Mouse (Mus musculus) kidney, postnatal 0 days (tissue): ENCODE measurements around the gene Klhdc4. TPM values are rescaled to one million over a fixed set of nuclear protein-coding genes. Genes with fewer than 3 reads are reported as not detected.

ENCODE experiments used
- ATAC-seq: fragments of 200-750 bp; cut with Nextera tagmentation; replicated peaks from 2 replicates; pipeline ENCODE4 v1.8.0; 2017; ENCODE audit warnings: low read depth, moderate number of reproducible peaks, moderate TSS enrichment, moderate library complexity; ENCODE audit not compliant: low FRiP score
- DNase-seq: peaks from one replicate; pipeline ENCODE4 v3.0.0-alpha.2; 2016; ENCODE audit warnings: low spot score
- H3K27ac ChIP-seq: fragments of 300-500 bp; sonication (generic); 2 replicates; pipeline ENCODE4 v1.5.1; 2014; ENCODE audit warnings: mild to moderate bottlenecking
- H3K27me3 ChIP-seq: fragments of 300-500 bp; sonication (generic); 2 replicates; pipeline ENCODE4 v1.6.1; 2014; ENCODE audit warnings: low read length, mixed read lengths; ENCODE audit not compliant: insufficient read depth
- H3K36me3 ChIP-seq: fragments of 300-500 bp; sonication (generic); 2 replicates; pipeline ENCODE4 v1.6.1; 2014; ENCODE audit warnings: low read length, mixed read lengths; ENCODE audit not compliant: insufficient read depth
- H3K4me1 ChIP-seq: fragments of 300-500 bp; sonication (generic); replicated peaks from 2 replicates; pipeline ENCODE4 v1.6.1; 2014; ENCODE audit warnings: antibody characterized with exemption, low read length, mixed read lengths; ENCODE audit not compliant: insufficient read depth
- H3K4me2 ChIP-seq: fragments of 300-500 bp; sonication (generic); 2 replicates; pipeline ENCODE4 v1.6.1; 2014; ENCODE audit warnings: mild to moderate bottlenecking, low read length, moderate library complexity, mixed read lengths
- H3K4me3 ChIP-seq: fragments of 300-500 bp; sonication (generic); replicated peaks from 2 replicates; pipeline ENCODE4 v1.5.1; 2014; ENCODE audit warnings: low read depth, low read length
- H3K9ac ChIP-seq: fragments of 300-500 bp; sonication (generic); 2 replicates; pipeline ENCODE4 v1.6.1; 2014; ENCODE audit warnings: low read depth, low read length
- H3K9me3 ChIP-seq: fragments of 300-500 bp; sonication (generic); replicated peaks from 2 replicates; pipeline ENCODE4 v1.6.1; 2016; ENCODE audit warnings: low read length, inconsistent platforms, mixed read lengths
- CTCF ChIP-seq: IDR thresholded peaks from 2 replicates; pipeline ENCODE4 v1.5.1; 2016; ENCODE audit warnings: antibody characterized with exemption, low read depth, mild to moderate bottlenecking, moderate library complexity
- WGBS: fragments of 180-500 bp; shearing (Covaris S2); extraction: QIAGEN DNeasy Blood & Tissue Kit; methylation state at CpG from one replicate; pipeline ENCODE4 v1.1.7; 2014; 5-methylcytosine and 5-hydroxymethylcytosine counted together
- polyA plus RNA-seq: library from polyadenylated mRNA; unstranded; fragments of >200 nt; fragmentation: Nextera tagmentation; extraction: Ambion mirVana; gene quantifications from 2 replicates; pipeline ENCODE4 v1.2.1, GENCODE M21; 2015

The Klhdc4 gene
- polyA plus RNA-seq, 1 experiment from 2014 or later = 21.2 TPM

DNA sequence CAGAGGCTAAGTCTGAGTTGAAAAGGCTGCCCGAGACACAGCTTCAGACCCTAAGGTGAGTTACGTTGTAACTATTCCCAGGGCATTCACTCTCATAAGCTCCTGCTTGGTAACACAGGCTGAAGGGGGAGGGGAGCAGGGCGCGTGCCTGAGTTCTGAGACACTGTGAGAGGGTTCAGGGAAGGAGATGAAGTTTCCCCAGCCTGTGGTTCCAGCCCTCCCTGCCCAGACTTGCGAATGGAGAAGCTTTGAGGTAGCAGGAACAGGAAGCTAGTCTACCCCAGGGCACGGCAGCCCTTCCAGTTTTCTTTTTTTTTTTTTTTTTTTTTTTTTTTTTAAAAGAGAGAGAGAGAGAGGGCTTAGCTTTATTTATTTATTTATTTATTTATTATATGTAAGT is 31.9 kb upstream of the Klhdc4 start:
- no peak for ATAC-seq
- Histone ChIP-seq H3K4me3 (no peak overlapping the region), H3K36me3 (no peaks in the 10 kb centered on the region), H3K4me2 (no peak overlapping the region), H3K9ac (no peak overlapping the region), H3K27me3 (no peaks in the 10 kb centered on the region), H3K27ac (no peak overlapping the region), H3K4me1 (no peaks in the 10 kb centered on the region), H3K9me3 (no peaks in the 10 kb centered on the region)
- DNase-seq = no peak
- no peak for TF ChIP-seq CTCF
- 30% methylated on average over 6 of the region's 6 CpGs for WGBS

DNA sequence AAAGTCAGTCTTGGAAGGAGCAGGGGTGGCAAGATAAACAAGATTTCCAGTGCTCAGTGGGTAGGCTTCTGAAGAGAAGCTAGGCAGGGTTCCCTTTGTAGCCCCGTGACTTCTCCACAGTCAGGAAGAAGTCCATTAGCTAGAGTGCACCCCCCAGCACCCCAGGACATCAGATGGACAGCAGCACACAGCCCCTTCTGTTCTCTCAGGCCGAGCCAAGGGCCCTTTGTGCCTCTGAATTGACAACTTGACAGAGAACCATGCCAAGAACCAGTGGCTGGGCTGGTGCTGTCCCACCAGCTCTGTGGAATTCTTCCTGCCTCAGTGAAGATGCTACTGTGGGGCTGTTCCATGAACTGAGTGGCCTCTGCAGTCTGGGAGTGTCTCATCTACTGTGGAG is 28.4 kb upstream of the Klhdc4 start:
- no peaks in the 10 kb centered on the region for H3K9me3 ChIP-seq
- H3K9ac ChIP-seq = no peak overlapping the region
- no peak for DNase-seq
- no peak overlapping the region for H3K27ac ChIP-seq
- no peak for ATAC-seq
- 49% methylated on average over 2 of the region's 2 CpGs for WGBS
- no peaks in the 10 kb centered on the region for H3K27me3 ChIP-seq
- no peak overlapping the region for H3K4me2 ChIP-seq
- no peaks in the 10 kb centered on the region for H3K36me3 ChIP-seq
- no peak overlapping the region for H3K4me3 ChIP-seq
- TF ChIP-seq CTCF = no peak
- H3K4me1 ChIP-seq = no peaks in the 10 kb centered on the region

- TF ChIP-seq CTCF = no peak
- no peaks in the 10 kb centered on the region for H3K36me3 ChIP-seq
- H3K4me2 ChIP-seq = no peak overlapping the region
- 43% methylated on average over 9 of the region's 9 CpGs for WGBS
- H3K4me3 ChIP-seq = no peak overlapping the region
- DNase-seq = peak; percentile 48
- no peak overlapping the region for H3K27ac ChIP-seq
- ATAC-seq = 0 out of 2 replicates have a peak, but pooled peaks have one; percentile 16
- H3K27me3 ChIP-seq = no peaks in the 10 kb centered on the region
- H3K9ac ChIP-seq = no peak overlapping the region
- no peaks in the 10 kb centered on the region for H3K9me3 ChIP-seq
- H3K4me1 ChIP-seq = no peaks in the 10 kb centered on the region
These were observed 28.0 kb upstream of the Klhdc4 start for GRCm38 (mm10) chr8:121857331-121857730.

DNA sequence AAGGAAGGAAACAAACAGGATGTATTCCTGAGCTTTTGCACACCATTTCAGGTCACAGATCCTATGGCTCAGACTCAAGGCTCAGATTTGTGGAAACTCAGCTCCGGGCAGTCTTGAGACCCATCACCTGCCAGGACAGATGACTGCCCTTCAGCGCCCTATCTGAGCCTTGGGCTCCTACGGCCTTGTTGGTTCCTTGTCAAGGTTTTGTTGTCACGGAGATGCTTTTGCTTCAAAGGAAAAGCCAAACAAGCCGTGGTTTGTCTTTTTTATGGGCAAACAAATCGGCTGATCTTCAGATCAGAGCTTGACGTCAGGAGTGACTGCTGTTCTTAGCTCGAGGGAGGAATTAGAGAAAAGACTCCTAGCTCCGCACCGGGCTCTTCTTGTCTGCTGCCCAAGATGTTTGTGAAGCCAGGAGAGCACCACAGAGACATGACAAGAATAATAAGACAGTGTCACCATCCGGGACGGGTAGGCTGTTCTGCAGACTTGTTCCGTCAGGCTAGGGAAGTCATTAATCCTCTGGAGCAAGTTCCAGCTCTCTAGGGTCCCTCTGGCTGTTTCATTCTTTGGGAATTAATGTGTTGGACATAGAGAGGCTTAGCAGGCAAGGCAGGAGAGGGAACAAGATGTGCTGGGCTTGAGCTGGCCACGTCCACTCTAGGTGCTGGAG is 26.8 kb upstream of the Klhdc4 start:
- Histone ChIP-seq H3K9me3 (no peaks in the 10 kb centered on the region), H3K36me3 (no peaks in the 10 kb centered on the region), H3K4me2 (no peak overlapping the region), H3K4me1 (no peaks in the 10 kb centered on the region), H3K4me3 (no peak overlapping the region), H3K27ac (no peak overlapping the region), H3K9ac (no peak overlapping the region), H3K27me3 (no peaks in the 10 kb centered on the region)
- WGBS = 65% methylated on average over 14 of the region's 14 CpGs
- no peak for ATAC-seq
- TF ChIP-seq CTCF = no peak
- DNase-seq = no peak

DNA sequence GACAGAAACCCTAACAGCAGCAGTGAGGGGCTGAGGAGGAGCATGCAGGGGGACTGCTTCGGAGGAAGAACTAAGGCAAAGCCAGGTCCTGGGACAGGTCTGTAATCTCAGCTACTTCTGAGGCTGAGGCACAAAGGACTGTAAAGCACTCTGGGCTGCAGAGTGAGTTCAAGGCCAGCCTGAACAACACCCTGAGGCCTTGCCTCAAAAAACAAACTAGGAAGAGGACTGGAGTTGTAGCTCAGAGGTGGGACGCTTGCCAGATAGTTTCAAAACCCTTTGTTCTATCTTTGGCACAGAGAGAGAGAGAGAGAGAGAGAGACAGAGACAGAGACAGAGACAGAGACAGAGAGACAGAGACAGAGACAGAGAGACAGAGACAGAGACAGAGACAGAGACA is 24.2 kb upstream of the Klhdc4 start:
- H3K4me2 ChIP-seq = no peak overlapping the region
- no peaks in the 10 kb centered on the region for H3K27me3 ChIP-seq
- H3K9me3 ChIP-seq = no peaks in the 10 kb centered on the region
- TF ChIP-seq CTCF = no peak
- ATAC-seq = no peak
- H3K4me3 ChIP-seq = no peak overlapping the region
- WGBS = 76% methylated on average over 2 of the region's 2 CpGs
- H3K36me3 ChIP-seq = no peaks in the 10 kb centered on the region
- no peak overlapping the region for H3K9ac ChIP-seq
- DNase-seq = no peak
- H3K4me1 ChIP-seq = 0 out of 2 replicates have a peak, but pooled peaks cover 3% of the 10 kb centered on the region
- H3K27ac ChIP-seq = no peak overlapping the region

GRCm38 (mm10) chr8:121852464-121852863 is 23.1 kb upstream of the Klhdc4 start:
- H3K9me3 ChIP-seq = no peaks in the 10 kb centered on the region
- WGBS = 72% methylated on average over 7 of the region's 7 CpGs
- H3K4me2 ChIP-seq = no peak overlapping the region
- no peak for DNase-seq
- H3K4me3 ChIP-seq = no peak overlapping the region
- H3K4me1 ChIP-seq = 0 out of 2 replicates have a peak, but pooled peaks cover 3% of the 10 kb centered on the region
- no peaks in the 10 kb centered on the region for H3K36me3 ChIP-seq
- no peak for TF ChIP-seq CTCF
- no peak overlapping the region for H3K9ac ChIP-seq
- ATAC-seq = no peak
- H3K27me3 ChIP-seq = no peaks in the 10 kb centered on the region
- no peak overlapping the region for H3K27ac ChIP-seq

GRCm38 (mm10) chr8:121851716-121852115 is 22.3 kb upstream of the Klhdc4 start:
- no peaks in the 10 kb centered on the region for H3K9me3 ChIP-seq
- DNase-seq (no peak), ATAC-seq (no peak)
- H3K27me3 ChIP-seq = no peaks in the 10 kb centered on the region
- H3K9ac ChIP-seq = no peak overlapping the region
- no peaks in the 10 kb centered on the region for H3K36me3 ChIP-seq
- 77% methylated on average over 7 of the region's 7 CpGs for WGBS
- 0 out of 2 replicates have a peak, but pooled peaks cover 3% of the 10 kb centered on the region for H3K4me1 ChIP-seq
- H3K4me3 ChIP-seq = no peak overlapping the region
- no peak overlapping the region for H3K4me2 ChIP-seq
- no peak for TF ChIP-seq CTCF
- H3K27ac ChIP-seq = no peak overlapping the region
